Mouse (Mus musculus) lung, postnatal 25 days (tissue): ENCODE data around the gene Fbxo40.

Experiments
- DNase-seq: peaks from one replicate; pipeline ENCODE4 v3.0.0; 2022; ENCODE audit warnings: low spot score

Fbxo40 gene

DNA sequence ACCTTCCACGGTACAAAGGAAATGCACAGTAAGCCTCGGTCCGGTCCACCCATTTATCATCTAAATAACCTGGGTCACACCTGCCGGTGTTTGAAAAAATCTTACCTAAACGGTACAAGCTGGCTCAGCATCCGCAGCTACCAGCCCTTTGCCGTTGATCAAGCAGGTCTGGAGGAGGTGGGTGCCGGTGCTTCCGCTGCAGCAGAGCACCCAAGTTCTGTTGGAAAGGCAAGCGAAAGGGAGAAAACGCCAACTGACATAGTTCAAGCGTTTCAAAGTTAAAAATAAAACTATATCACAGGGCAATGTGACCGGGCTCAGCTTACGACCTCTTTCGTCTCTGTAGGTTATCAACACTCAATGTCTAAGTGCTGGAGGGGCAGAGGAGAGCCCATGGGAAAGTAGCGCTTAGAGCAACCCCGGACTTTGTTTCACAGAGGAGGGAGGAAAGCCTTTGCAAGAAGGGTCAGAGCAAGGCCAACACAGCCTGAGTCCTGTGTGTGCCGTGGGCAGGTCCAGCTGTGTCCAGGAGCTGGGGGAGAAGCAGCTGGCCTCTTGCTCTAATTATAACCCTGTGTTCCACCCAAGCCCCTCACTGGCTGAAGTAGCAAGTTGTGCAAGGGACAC, at the start of gene Fbxo40:
Fbxo40 (minus strand) TSS at position 469 of the 627 bp plus-strand sequence.
- no peak for DNase-seq

- no peak for DNase-seq
Measured at GRCm38 (mm10) chr16:37034751-37035150, 44.5 kb upstream of the Fbxo40 start.

DNA sequence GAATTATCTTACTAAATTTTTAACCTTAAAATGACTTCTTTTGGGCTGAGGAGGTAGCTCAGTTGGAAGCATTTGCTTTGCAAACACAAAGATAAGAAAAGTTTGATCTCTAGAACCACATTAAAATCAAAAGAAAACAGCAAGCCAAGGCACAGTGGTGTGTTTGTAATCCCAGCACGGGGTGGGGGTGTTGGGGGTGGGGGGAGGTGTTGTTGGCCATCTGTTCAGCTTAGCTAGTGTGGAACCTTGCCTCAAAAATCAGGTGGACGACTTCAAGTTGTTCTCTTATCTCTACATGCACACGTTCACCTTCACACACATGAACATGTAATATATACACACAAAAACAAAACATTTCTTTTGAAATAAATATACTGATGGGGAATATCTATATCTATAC, 41.7 kb upstream of the Fbxo40 start:
- no peak for DNase-seq

GRCm38 (mm10) chr16:37027581-37027980, 37.3 kb upstream of the Fbxo40 start:
- no peak for DNase-seq

- DNase-seq, result no peak
Measured at GRCm38 (mm10) chr16:37012336-37012735, 22.1 kb upstream of the Fbxo40 start.

- no peak for DNase-seq
Measured at GRCm38 (mm10) chr16:37011922-37012289, 21.6 kb upstream of the Fbxo40 start.

GRCm38 (mm10) chr16:37011061-37011921, 21.0 kb upstream of the Fbxo40 start, which contains the start of gene Polq:
Polq (plus strand) TSS chr16:37011786.
- peak; percentile 92 for DNase-seq

- peak; percentile 43 for DNase-seq
Measured at GRCm38 (mm10) chr16:37010370-37010769, 20.1 kb upstream of the Fbxo40 start.

DNA sequence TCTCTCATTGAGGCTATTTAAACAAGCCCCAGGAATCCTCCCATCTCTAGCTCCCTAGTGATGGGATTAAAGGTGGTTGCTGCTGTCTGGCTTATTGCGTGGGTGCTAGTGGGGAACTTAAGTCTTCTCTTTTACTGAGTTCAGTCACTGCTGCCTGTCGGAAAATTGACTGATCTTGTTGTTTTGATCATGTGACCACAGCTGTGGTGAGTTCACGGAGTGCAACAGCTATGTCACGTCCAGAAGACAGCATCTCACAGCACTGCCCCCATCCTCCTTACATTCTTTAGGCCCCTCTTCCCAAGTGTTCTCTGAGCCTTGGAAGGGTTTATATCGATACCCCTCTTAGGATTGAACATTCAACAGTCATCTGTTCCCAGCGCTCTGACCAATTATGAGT, 19.0 kb upstream of the Fbxo40 start:
- DNase-seq, result no peak

GRCm38 (mm10) chr16:36999366-36999972, 9.2 kb upstream of the Fbxo40 start:
- no peak for DNase-seq

- no peak for DNase-seq
Measured at GRCm38 (mm10) chr16:36997650-36998049, 7.4 kb upstream of the Fbxo40 start.

GRCm38 (mm10) chr16:36989493-36989892, 774 bp downstream of the Fbxo40 start:
- no peak for DNase-seq

DNA sequence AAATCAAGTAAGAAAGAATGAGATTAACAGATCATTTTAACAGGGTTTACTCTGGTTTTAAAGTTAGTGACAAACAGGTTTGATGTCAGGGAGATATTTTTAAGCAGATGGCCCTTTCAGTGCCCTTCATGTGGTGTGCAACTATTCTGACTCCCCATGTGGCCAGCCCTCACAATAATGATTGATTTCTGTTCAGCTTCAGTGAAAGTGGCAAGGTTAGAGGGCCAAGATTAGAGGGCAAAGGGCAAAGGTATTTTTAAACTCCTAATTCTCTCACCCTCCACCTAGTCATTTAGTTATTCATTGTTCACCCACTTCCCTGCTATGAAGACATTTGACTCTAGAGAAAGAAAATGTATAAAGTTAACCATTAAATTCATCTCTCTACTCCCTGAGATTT, 2.2 kb downstream of the Fbxo40 start:
- no peak for DNase-seq

- no peak for DNase-seq
Measured at GRCm38 (mm10) chr16:36987399-36987798, 2.9 kb downstream of the Fbxo40 start.

- peak; percentile 19 for DNase-seq
Measured at GRCm38 (mm10) chr16:36985636-36986042, 4.6 kb downstream of the Fbxo40 start.

- no peak for DNase-seq
Measured at GRCm38 (mm10) chr16:36983796-36984195, 6.5 kb downstream of the Fbxo40 start.

GRCm38 (mm10) chr16:36979127-36979526, 11.1 kb downstream of the Fbxo40 start:
- DNase-seq, result no peak

DNA sequence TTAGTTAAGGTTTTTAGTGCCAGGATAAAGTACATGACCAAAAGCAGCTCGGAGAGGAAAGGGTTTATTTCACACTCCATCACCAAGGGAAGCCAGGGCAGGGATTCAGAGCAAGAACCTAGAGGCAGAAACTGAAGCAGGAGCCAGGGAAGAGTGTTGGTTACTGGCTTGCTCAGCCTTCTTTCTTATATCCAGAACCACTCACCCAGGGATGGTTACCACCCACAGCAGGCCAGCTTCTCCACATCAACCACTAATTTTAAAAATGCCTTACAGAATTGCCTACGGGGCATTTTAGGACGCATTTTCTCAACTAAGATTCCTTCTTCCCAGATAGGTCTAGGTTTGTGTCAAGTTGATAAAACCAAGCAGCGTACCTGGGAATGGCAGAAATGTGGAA, 26.9 kb downstream of the Fbxo40 start:
- no peak for DNase-seq

DNA sequence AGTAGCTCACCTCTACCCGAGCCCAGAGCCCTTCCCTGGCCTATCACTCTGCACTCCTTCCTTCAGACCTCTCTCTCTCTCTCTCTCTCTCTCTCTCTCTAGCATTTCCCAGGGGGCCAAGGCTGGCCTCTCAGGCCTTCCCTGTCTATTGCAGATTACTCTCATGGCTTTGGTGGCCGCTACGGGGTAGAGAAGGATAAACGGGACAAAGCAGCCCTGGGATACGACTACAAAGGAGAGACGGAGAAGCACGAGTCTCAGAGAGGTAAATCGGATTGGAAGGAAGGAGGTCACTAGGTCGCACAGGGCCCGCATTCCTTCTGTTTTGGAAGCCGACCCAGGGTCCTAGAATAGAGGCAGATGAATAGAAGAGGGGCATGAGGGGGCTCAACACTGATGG, 35.2 kb downstream of the Fbxo40 start:
- DNase-seq, result no peak

DNA sequence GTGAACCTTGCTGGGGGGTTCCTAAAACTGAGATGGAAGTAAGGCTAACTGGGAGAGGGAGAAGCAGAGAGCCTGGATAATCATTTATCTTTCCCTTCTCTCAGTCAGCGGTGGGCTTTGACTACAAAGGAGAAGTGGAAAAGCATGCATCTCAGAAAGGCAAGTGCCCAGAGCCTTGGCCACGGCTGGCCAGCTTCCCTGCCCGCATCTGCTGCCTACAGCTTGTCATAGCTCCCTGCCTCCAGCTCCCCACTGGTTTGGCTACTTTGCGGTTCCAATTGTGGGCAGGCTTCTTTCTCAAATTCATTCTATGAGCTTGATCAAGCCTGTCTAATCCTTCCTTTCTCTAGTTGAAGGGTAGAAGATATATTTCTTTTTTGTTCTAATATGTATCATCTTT, 39.2 kb downstream of the Fbxo40 start:
- DNase-seq, result no peak

GRCm38 (mm10) chr16:36949614-36950336, 40.5 kb downstream of the Fbxo40 start:
- no peak for DNase-seq

DNA sequence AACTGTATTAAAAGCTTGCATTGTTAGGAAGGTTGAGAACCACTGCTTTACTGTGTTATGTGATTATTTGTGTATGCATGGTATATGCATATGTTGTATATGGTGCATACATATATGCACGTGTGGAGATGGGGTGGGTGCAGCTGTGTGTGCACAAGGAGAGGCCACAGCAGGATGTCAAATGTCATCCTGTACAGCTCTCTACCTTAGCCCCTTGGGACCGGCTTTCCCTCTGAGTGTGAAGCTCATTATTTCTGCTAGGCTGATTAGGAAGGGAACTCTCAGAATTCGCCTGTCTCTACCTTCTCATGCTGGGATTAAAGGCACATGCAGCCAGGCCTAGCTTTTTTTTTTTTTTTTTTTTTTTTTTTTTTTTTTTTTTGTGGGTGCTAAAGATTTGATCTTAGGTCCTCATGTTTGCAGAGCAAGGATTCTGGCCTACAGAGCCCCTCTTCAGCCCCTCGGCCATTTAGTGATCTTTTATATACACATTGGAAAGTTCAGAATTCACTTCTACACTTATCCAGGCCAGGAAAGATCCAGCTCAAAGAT, 42.5 kb downstream of the Fbxo40 start:
- DNase-seq, result no peak
